Mouse (Mus musculus): ENCODE results near the gene Lsm4. TPM values are rescaled to one million over a fixed set of nuclear protein-coding genes. Genes with fewer than 3 reads are reported as not detected.

Gene Lsm4
- polyA plus RNA-seq, 1 experiment from 2014 or later: 271 TPM

DNA sequence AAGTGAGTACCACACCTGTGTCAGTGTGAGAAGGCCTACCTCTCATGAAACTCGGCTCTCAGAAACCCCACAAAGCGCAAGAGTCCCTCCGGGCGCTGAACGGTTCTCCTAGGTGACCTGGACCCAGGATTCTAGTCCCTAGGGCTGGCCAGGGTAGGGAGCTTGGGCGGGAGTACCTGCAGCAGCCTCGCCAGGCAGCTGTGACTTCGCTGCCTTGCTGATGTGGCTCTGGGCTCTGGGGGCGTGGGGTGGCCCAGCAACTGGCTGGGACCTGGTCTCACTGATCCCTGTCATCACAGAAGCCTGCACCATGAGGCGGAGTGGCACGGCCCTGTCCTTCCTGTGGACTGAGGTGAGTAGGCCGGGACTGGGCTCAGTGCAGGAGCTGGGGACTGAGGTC is 51.2 kb downstream of the Lsm4 start:
- no peak for ATAC-seq (ENCODE audit: insufficient read depth, low FRiP score, low read depth)
- no peaks in the 10 kb centered on the region for H3K36me3 ChIP-seq
- no peaks in the 10 kb centered on the region for H3K9me3 ChIP-seq
- H3K9ac ChIP-seq: no peak overlapping the region
- no peak overlapping the region for H3K4me3 ChIP-seq (replicated peaks)
- 62% methylated on average over 12 of the region's 12 CpGs for WGBS
- H3K4me1 ChIP-seq: no peaks in the 10 kb centered on the region; the same call in 1 of the 2 replicates
- peaks cover 9% of the 10 kb centered on the region; the same call in 1 of the 2 replicates for H3K27me3 ChIP-seq (replicated peaks)
- no peak overlapping the region for H3K27ac ChIP-seq
- H3K4me2 ChIP-seq: no peak overlapping the region

GRCm38 (mm10) chr8:70725792-70726447 is 52.9 kb downstream of the Lsm4 start:
- Histone ChIP-seq H3K9me3 (no peaks in the 10 kb centered on the region), H3K27ac (no peak overlapping the region), H3K4me3 (replicated peaks) (no peak overlapping the region), H3K27me3 (replicated peaks) (peaks cover 21% of the 10 kb centered on the region; the same call in 1 of the 2 replicates), H3K36me3 (no peaks in the 10 kb centered on the region), H3K4me1 (peaks cover 2% of the 10 kb centered on the region; the same call in 1 of the 2 replicates), H3K9ac (no peak overlapping the region), H3K4me2 (no peak overlapping the region)
- 29% methylated on average over 14 of the region's 14 CpGs for WGBS
- ATAC-seq (ENCODE audit: insufficient read depth, low FRiP score, low read depth): no peak

GRCm38 (mm10) chr8:70726721-70727120 is 53.7 kb downstream of the Lsm4 start:
- WGBS: 44% methylated on average over 11 of the region's 11 CpGs
- no peaks in the 10 kb centered on the region for H3K36me3 ChIP-seq
- H3K27ac ChIP-seq: no peak overlapping the region
- H3K4me3 ChIP-seq (replicated peaks): no peak overlapping the region
- ATAC-seq (ENCODE audit: insufficient read depth, low FRiP score, low read depth): no peak
- H3K4me2 ChIP-seq: no peak overlapping the region
- no peaks in the 10 kb centered on the region for H3K9me3 ChIP-seq
- no peak overlapping the region for H3K9ac ChIP-seq
- peaks cover 2% of the 10 kb centered on the region; the same call in 1 of the 2 replicates for H3K4me1 ChIP-seq
- H3K27me3 ChIP-seq (replicated peaks): peaks cover 24% of the 10 kb centered on the region; the same call in 1 of the 2 replicates

Other genes starting within 250 kb of the Lsm4 start
- 15.4 and 18.8 TPM in 2 replicates for gene Crtc1, start 233.7 kb upstream of the Lsm4 start, polyA plus RNA-seq (2015; fragmentation: Nextera tagmentation; extraction: Ambion mirVana)
- 20.5 and 20.7 TPM in 2 replicates for gene Klhl26, start 196.3 kb upstream of the Lsm4 start, polyA plus RNA-seq (2015; fragmentation: Nextera tagmentation; extraction: Ambion mirVana)
- 3.0 and 3.5 TPM in 2 replicates for gene Tmem59l, start 185.9 kb upstream of the Lsm4 start, polyA plus RNA-seq (2015; fragmentation: Nextera tagmentation; extraction: Ambion mirVana)
- gene Crlf1, start 180.1 kb upstream of the Lsm4 start, polyA plus RNA-seq (2015; fragmentation: Nextera tagmentation; extraction: Ambion mirVana): 2.9 and 4.1 TPM in 2 replicates
- gene Rex1bd, start 166.5 kb upstream of the Lsm4 start, polyA plus RNA-seq (2015; fragmentation: Nextera tagmentation; extraction: Ambion mirVana): 125 and 130 TPM in 2 replicates
- 843 and 950 TPM in 2 replicates for gene Uba52, start 162.4 kb upstream of the Lsm4 start, polyA plus RNA-seq (2015; fragmentation: Nextera tagmentation; extraction: Ambion mirVana)
- 292 and 304 TPM in 2 replicates for gene Fkbp8, start 145.5 kb upstream of the Lsm4 start, polyA plus RNA-seq (2015; fragmentation: Nextera tagmentation; extraction: Ambion mirVana)
- gene Kxd1, start 145.3 kb upstream of the Lsm4 start, polyA plus RNA-seq (2015; fragmentation: Nextera tagmentation; extraction: Ambion mirVana): 58.5 and 60.1 TPM in 2 replicates
- gene Ell, start 133.8 kb upstream of the Lsm4 start, polyA plus RNA-seq (2015; fragmentation: Nextera tagmentation; extraction: Ambion mirVana): 16.1 and 17.7 TPM in 2 replicates
- gene Isyna1, start 78.9 kb upstream of the Lsm4 start, polyA plus RNA-seq (2015; fragmentation: Nextera tagmentation; extraction: Ambion mirVana): 127 and 133 TPM in 2 replicates
- gene Ssbp4, start 64.4 kb upstream of the Lsm4 start, polyA plus RNA-seq (2015; fragmentation: Nextera tagmentation; extraction: Ambion mirVana): 104 and 117 TPM in 2 replicates
- gene Lrrc25, start 57.1 kb upstream of the Lsm4 start, polyA plus RNA-seq (2015; fragmentation: Nextera tagmentation; extraction: Ambion mirVana): 3.7 and 3.9 TPM in 2 replicates
- 0.95 and 1.4 TPM in 2 replicates for gene Gdf15, start 40.8 kb upstream of the Lsm4 start, polyA plus RNA-seq (2015; fragmentation: Nextera tagmentation; extraction: Ambion mirVana)
- 49.9 and 57.9 TPM in 2 replicates for gene Pgpep1, start 12.9 kb upstream of the Lsm4 start, polyA plus RNA-seq (2015; fragmentation: Nextera tagmentation; extraction: Ambion mirVana)
- 84.4 and 84.6 TPM in 2 replicates for gene Jund, start 25.7 kb downstream of the Lsm4 start, polyA plus RNA-seq (2015; fragmentation: Nextera tagmentation; extraction: Ambion mirVana)
- gene Iqcn, start 30.2 kb downstream of the Lsm4 start, polyA plus RNA-seq (2015; fragmentation: Nextera tagmentation; extraction: Ambion mirVana): 0.04 TPM in 1 of 2 replicates, not detected in the other
- gene Gm3336, start 45.3 kb downstream of the Lsm4 start, polyA plus RNA-seq (2015; fragmentation: Nextera tagmentation; extraction: Ambion mirVana): 1.1 and 1.9 TPM in 2 replicates
- gene Pde4c, start 50.5 kb downstream of the Lsm4 start, polyA plus RNA-seq (2015; fragmentation: Nextera tagmentation; extraction: Ambion mirVana): 0.45 and 0.50 TPM in 2 replicates
- 20.9 and 24.0 TPM in 2 replicates for gene Rab3a, start 81.4 kb downstream of the Lsm4 start, polyA plus RNA-seq (2015; fragmentation: Nextera tagmentation; extraction: Ambion mirVana)
- 44.4 and 51.3 TPM in 2 replicates for gene Mpv17l2, start 87.7 kb downstream of the Lsm4 start, polyA plus RNA-seq (2015; fragmentation: Nextera tagmentation; extraction: Ambion mirVana)
- gene Pik3r2, start 103.5 kb downstream of the Lsm4 start, polyA plus RNA-seq (2015; fragmentation: Nextera tagmentation; extraction: Ambion mirVana): 58.1 and 58.4 TPM in 2 replicates
- gene Mast3, start 131.8 kb downstream of the Lsm4 start, polyA plus RNA-seq (2015; fragmentation: Nextera tagmentation; extraction: Ambion mirVana): 13.3 and 16.5 TPM in 2 replicates
- 0.26 and 0.43 TPM in 2 replicates for gene Il12rb1, start 135.2 kb downstream of the Lsm4 start, polyA plus RNA-seq (2015; fragmentation: Nextera tagmentation; extraction: Ambion mirVana)
- gene Arrdc2, start 166.5 kb downstream of the Lsm4 start, polyA plus RNA-seq (2015; fragmentation: Nextera tagmentation; extraction: Ambion mirVana): 6.5 and 7.0 TPM in 2 replicates
- gene Kcnn1, start 190.0 kb downstream of the Lsm4 start, polyA plus RNA-seq (2015; fragmentation: Nextera tagmentation; extraction: Ambion mirVana): 1.5 and 2.1 TPM in 2 replicates
- gene Ccdc124, start 200.7 kb downstream of the Lsm4 start, polyA plus RNA-seq (2015; fragmentation: Nextera tagmentation; extraction: Ambion mirVana): 90.9 and 91.3 TPM in 2 replicates
- gene Slc5a5, start 219.5 kb downstream of the Lsm4 start, polyA plus RNA-seq (2015; fragmentation: Nextera tagmentation; extraction: Ambion mirVana): 4.1 and 6.0 TPM in 2 replicates
- 3,920 and 3,932 TPM in 2 replicates for gene Rpl18a, start 224.2 kb downstream of the Lsm4 start, polyA plus RNA-seq (2015; fragmentation: Nextera tagmentation; extraction: Ambion mirVana)
- 39.5 and 44.7 TPM in 2 replicates for gene Map1s, start 232.7 kb downstream of the Lsm4 start, polyA plus RNA-seq (2015; fragmentation: Nextera tagmentation; extraction: Ambion mirVana)

Data from stomach, embryonic 15.5 days (tissue).